Mouse (Mus musculus): ENCODE results near the gene Flt4.

DNA sequence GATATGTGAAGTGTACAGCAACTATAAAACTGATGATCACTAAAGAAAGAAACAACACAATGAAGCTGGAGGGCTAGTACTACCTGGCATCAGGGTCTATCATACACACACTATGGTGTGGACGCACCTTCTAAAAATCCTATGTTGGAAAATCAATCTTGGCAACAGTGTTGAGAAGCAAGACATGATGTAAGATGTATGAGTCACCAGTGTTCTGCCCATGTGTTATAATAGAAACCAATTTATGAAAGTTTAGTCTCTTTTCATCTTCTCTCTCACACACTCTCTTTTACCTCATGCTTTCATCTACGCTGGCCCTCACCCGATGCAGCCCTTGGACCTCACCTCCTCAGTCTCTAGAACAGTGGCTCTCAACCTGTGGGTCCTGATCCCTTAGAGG lies 86.0 kb downstream of the Flt4 start:
- TF ChIP-seq CTCF (IDR thresholded peaks at IDR 0.05; ENCODE audit: extremely low read depth, insufficient read depth, low read length), result no peak
- TF ChIP-seq POLR2A (IDR thresholded peaks at IDR 0.05; ENCODE audit: extremely low read depth, insufficient read depth, low read length), result no peak

Measured in cortical plate, adult 2 months (tissue).